Mouse (Mus musculus): ENCODE measurements around the gene Zfp523.

Zfp523 gene

GRCm38 (mm10) chr17:28246640-28247039, 69.7 kb downstream of the Zfp523 start:
- no peak for DNase-seq (ENCODE audit: low spot score)

- DNase-seq (ENCODE audit: low spot score): no peak
These were observed 70.7 kb downstream of the Zfp523 start for GRCm38 (mm10) chr17:28247613-28248012.

- no peak for DNase-seq (ENCODE audit: low spot score)
These were observed 72.1 kb downstream of the Zfp523 start for GRCm38 (mm10) chr17:28249062-28249461.

GRCm38 (mm10) chr17:28251579-28252280, 74.8 kb downstream of the Zfp523 start:
- DNase-seq (ENCODE audit: low spot score): no peak

GRCm38 (mm10) chr17:28252281-28252648, 75.3 kb downstream of the Zfp523 start:
- no peak for DNase-seq (ENCODE audit: low spot score)

GRCm38 (mm10) chr17:28253216-28253615, 76.3 kb downstream of the Zfp523 start:
- DNase-seq (ENCODE audit: low spot score): no peak

- no peak for DNase-seq (ENCODE audit: low spot score)
These were observed 77.9 kb downstream of the Zfp523 start for GRCm38 (mm10) chr17:28254804-28255203.

Measured in c-Kit-positive CD71-positive TER-119-positive erythroid progenitor cells, embryonic 14.5 days (primary cell).